Mouse (Mus musculus) kidney, adult 2 months (tissue): ENCODE results near the gene BC048562.

ENCODE experiments used
- CTCF ChIP-seq: fragments of 200-500 bp; conservative IDR thresholded peaks from 2 replicates; pipeline ENCODE4 v1.5.1; 2011; ENCODE audit warnings: low read depth, mild to moderate bottlenecking, control low read depth, low read length, moderate library complexity, mixed read lengths; ENCODE audit not compliant: insufficient read depth, insufficient read length
- POLR2A ChIP-seq: fragments of 200-500 bp; IDR thresholded peaks from one replicate; pipeline ENCODE4 v1.6.1; 2011; ENCODE audit warnings: low read depth, low read length, control low read depth

DNA sequence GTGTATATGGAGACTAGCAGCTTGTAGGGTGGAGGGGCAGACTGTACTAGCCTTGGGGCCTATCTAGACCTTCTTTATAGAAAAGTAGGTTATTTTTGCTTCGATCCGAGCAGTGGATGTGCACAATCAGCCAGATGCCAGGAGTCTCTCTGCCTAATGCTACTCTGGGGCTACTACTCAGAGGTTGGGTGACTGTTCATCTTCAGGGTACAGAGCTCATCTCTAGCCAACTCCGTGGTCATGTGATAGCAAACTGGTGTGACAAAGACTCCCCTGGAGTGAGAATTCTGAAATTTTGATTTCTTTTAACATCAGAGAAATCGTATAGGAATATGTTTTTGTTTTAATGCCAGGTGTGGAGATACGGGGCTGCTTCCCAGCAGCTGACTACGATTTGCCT, 16.6 kb downstream of the BC048562 start:
- no peak for TF ChIP-seq POLR2A
- TF ChIP-seq CTCF: no peak
